Mouse (Mus musculus): Measurements from ENCODE around the gene Pfkl.
A peak's percentile ranks its signal among the peaks of the same experiment; 100 is the strongest.
"Not testable (repeated sequence)": the region's sequence is repeated elsewhere in the genome, so short reads cannot be mapped to it uniquely, and the experiment has no call there.

Pfkl gene

DNA sequence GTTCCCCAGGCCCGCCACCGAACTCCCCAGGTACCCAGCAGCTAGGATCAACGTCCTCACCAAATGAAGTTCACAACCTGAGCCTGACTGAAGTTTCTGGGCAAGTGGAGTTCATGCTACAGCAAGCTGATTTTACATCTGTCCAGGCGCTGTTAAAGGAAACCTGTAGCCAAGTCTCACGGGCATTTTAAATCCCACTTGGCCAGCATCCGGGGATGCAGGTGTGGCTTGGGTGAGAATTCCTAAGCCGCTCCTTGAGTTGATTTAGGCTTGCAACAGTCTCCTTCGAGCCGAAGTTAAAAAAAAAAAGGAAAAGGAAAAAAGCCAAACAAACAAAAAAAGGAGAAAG is at the start of gene Pfkl:
Gene Pfkl, minus strand, starts transcription at position 139 of the 349 bp plus-strand sequence.
- no peak for DNase-seq (ENCODE audit: low read depth, low spot score)

DNA sequence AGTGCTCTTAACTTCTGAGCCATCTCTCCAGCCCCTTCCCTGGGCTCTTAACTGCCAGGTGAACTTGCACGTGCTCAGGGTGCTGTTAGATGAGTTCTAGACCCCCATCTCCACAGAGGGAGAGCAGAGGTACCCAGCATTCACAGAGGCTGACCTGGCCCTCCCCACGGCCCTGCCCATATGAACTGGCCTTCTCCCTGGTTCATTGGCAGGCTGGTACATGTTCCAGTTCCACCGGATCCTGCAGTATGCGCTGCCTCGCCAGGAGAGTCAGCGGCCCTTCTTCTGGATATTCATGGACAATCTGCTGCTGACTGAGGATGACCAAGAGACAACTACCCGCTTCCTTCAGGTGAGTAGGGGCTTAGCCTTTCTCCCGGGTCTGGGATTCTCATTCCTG is 47.2 kb upstream of the Pfkl start:
- DNase-seq (ENCODE audit: low read depth, low spot score): no peak

DNA sequence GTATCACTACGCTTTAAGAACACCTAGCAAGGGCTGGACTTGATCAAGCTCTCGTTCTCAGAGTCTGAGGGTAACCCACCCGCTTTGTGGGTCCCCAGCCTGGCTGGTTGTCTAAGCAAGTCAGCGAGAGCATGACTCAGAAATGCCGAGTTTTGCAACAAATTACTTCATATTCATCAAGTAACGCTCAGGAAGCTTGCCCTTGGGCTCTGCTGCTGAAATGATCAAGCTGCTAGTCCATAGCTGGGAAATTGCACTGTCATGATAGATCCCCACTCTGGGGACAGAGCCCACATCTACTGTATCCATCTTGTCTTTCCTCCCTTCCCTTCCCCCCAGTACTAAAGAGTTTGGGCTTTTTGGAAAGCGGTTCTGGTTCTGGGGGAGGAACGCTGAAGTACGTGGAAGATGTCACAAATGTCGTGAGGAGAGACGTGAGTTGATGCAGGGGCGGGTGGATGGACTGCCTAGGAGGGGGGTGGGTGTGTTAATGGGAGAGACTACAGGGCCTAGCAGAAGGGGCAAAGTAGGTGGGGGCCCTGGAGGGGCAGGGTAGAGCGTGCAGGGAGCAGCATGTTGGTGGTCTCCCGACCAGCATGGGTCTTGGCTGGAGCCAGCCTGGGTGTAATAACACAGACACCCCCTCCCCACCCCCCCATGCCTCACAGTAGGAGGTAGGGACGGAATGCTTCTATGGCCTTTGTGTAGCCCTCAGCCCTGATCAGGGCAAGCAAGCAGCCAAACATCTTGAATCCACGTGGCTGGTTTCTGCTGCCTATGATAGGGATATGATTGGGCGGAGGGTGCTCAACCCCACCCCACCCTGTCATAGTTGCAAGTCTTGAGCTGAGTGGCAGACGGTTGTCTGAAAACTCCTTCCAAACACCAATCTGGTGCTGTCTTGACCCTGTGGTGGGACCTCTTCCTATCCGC is 45.0 kb upstream of the Pfkl start:
- DNase-seq (ENCODE audit: low read depth, low spot score): no peak

DNA sequence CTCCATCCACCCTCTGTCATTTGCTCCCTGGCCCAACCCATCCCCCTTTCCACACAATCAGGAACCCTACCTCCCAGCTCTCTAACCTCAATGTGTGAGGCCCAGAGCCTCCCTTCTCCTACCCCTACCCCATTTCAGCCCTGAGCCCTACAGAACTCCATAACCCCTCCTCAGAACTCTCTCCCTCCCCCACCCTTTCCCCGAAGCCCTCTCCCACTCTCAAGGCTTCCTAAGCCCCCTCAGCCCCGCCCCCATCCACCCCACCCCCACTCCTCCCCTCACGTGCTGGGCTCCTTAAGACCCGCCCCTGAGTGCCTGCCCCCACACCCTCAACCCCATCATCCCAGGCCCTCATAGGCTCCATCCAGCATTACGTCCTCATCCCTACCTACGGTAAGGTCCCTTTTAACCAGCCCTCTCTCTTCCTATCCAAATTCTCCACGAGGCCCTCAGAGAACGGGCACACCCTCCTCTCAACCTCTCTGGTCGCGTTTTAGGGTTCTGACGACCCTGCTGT is 39.7 kb upstream of the Pfkl start:
- DNase-seq (ENCODE audit: low read depth, low spot score): no peak

DNA sequence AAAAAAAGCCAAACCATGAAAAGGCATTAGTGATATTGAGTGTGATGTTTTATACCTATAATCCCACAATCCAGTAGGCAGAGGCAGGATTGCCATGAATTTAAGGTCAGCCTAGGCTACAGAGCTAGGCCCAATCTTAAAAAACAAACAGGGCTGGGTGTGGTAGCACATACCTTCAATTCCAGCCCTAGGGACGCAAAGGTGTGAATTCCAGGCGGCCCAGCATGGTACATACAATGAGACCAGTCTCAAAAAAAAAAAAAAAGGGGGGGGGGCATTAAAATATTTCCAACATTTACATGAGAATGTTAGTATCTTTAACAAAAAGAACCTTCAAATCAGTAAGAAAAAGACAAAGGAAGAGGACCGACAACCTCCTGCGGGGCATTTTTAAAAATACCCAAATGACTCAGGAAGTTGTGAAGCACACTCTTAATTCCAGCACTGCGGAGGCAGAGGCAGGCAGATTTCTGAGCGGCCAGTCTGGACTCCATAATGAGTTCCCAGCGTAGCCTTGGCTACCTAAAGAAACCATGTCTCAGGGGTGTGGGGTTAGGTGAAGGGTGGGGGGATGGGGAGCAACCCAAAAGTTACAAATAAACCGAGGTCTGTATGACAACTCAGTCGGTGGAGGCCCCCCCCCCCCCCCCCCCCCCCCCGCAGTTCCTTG is 38.3 kb upstream of the Pfkl start:
- DNase-seq (ENCODE audit: low read depth, low spot score): no peak

DNA sequence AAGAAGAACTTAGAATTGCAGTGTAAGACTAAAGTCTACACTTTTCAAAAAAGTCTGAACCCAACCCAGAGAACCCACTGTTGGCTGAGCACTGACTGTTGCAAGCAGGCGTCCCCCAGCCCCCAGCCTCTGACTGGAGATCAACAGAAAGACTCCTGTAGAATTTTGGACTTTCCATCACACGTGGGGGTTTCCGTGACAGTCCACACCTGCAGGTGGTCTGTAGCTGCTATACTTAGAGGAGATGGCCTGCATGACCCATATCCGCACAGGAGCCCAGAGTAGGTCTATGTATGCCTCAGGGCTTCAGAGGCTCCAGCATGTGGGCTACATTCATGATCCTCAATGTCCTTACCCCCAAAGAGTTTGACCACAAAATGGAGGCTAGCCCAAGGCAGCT is 36.5 kb upstream of the Pfkl start:
- DNase-seq (ENCODE audit: low read depth, low spot score): no peak

DNA sequence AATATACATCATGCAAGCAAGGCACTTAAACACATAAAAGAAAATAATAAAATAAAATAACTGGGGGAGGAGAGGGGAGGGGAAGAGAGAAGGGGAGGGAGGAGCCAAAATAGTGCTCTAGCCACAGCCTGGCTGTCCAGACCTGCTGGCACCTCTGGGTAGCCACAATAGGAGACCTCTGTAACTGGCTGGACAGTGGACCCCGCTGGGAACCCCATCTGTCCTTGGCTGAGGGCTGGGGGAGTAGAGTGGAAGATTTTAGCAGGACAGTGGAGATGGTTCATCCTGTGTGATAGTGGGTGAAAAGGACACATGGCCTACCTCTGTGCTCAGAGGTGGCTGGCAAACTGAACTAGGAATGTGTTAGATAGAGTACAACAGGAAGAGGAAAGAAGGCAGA is 34.6 kb upstream of the Pfkl start:
- DNase-seq (ENCODE audit: low read depth, low spot score): no peak

DNA sequence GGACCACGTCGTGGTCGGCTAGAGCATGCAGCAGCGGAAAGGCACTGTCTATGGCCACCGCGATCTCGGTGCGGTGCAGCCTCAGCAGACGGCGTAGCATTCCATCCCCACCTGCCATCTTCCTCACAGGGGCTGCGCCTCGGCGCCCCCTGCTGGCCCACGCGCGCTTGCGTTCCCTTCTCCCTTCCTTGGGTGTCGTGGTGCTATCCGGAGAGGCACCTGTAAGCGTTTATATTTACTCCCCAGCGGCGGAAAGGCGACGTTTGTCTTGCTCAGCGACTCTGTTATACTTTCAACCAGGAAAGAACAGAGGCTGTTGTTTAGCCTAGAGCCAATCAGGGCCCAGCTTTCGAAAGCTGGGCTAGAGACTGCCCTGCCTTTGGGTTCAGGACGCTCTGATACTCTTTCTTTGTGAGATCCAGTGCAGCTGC is 33.5 kb upstream of the Pfkl start, which contains the start of gene Aire:
Gene Aire, minus strand, starts transcription at position 205 of the 431 bp plus-strand sequence.
- DNase-seq (ENCODE audit: low read depth, low spot score): no peak

DNA sequence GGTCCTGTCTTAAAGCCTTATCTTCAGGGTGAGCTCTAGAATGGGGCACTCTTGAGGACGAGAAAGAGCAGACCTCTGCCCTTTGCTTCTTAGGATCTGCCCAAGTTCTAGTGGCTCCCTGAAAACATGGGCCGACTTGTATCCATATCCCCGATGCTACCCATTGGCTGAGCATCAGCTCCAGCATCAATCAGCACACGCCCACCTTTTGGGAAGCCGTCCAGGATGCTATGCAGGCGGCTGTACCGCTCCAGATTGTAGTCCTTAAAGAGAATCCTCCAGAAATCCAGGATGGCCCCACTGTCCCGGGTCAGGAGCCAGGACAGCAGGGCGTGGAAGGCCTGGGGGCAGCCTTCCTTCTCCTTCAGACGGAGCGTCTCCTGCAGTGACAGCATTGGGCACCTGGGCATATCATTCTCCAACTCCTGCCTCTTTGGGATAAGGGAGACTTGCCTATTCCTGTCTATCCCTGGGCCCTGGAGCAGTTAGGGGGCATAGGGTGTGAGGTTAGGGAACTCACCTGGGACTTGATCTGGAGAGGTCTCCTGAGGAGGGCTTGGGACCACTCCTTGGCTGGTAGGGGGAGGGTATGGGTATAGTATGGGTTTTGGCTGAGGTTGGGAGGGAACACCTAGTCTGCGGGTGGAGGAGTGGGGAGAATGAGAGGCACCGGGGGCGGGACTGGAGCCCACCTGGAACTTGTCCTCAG is 33.0 kb upstream of the Pfkl start:
- no peak for DNase-seq (ENCODE audit: low read depth, low spot score)

DNA sequence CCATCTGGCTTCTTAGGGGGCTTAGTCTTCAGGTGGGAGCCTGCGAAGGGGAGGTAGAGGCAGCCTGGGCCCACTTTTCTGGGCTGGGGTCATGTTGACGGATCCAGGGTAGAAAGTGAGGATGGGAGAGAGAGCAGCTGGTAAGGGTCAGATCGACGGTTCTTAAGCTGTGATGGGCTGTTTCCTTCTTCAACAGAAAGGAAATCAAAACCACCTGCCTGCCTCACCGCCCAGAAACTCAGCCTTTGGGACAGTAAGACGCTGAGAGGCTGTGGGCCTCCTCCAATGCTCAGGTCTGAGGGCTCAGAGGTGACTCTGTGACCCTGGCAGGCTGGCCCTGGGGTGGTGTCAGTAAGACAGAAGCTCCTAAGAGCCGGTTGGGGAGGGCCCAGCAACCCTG is 32.2 kb upstream of the Pfkl start:
- no peak for DNase-seq (ENCODE audit: low read depth, low spot score)

DNA sequence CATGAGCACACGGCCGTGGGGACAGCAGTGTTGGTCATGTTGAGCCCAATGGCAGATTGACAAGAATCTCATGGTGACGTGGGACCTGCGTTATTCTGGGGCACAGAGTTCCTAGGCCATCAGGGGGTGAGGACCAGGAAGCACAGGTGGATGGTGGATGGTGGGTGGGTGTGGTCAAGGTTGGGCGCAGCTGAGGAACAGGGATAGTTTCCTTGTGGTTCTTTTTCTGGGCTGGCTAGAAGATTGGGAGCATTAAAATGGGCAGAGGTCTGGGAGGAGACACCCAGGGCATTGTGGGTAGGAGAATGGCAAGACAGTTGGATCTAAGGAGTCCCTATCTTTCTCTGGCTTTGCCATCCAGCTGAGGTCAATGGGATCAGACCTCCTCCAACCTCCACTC is 31.8 kb upstream of the Pfkl start, which contains the start of gene Dnmt3l:
Gene Dnmt3l, plus strand, starts transcription at position 301 of the 400 bp plus-strand sequence.
- no peak for DNase-seq (ENCODE audit: low read depth, low spot score)

DNA sequence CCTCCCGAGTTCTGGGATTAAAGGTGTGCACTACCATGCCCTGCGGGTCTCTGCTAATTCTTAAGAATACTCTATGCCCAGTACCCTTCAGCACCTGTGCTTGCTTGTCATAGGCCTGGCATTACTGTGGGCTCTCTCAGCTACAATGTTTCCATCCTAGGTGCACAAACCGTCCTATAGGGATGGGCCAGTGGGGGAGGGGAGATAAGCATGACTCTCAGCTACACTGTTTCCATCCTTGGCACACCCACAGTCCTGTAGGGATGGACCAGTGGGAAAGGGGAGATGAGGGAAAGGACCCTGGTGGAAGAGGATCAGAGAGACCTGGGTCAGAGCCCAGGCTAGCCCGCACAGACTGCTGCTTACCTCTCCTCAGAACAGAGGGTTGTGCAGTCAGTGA is 27.3 kb upstream of the Pfkl start:
- DNase-seq (ENCODE audit: low read depth, low spot score): no peak

DNA sequence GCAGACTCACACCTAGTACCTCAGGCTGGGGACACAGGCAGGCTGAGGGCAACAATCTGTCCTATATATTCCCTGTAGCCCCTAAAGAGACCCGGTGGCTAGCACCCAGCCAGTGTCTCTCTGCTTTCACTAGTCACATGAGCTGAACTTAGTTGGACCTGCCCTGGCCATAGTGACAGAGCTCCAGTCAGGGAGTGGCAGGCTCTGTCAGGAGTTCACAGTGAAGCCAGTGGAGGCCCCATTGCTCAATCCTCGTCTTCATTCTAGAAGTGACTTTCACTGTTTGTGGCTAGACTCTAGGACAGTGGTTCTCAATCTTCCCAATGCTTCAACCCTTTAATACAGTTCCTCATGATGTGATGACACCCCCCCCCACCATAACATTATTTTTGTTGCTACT is 22.1 kb upstream of the Pfkl start:
- DNase-seq (ENCODE audit: low read depth, low spot score): no peak

DNA sequence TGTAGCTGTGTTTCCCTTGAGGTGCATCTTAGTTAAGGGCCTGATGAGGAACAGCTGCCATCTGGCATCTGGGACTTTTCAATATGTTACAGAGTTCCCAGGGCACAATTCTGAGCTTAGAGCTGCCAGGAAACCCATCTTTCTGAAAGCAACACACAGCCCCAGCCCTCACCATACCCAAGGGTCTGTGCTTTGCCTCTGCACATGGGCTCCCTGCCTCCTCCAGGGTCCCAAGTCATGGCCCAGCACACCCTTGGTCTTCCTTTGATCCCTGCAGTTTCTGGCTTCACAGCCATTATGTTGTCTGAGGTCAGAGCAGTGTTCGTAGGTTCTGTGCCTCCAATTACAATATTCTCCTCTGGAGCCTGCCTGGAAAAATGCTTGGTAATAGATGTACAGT is 19.2 kb upstream of the Pfkl start:
- no peak for DNase-seq (ENCODE audit: low read depth, low spot score)

DNA sequence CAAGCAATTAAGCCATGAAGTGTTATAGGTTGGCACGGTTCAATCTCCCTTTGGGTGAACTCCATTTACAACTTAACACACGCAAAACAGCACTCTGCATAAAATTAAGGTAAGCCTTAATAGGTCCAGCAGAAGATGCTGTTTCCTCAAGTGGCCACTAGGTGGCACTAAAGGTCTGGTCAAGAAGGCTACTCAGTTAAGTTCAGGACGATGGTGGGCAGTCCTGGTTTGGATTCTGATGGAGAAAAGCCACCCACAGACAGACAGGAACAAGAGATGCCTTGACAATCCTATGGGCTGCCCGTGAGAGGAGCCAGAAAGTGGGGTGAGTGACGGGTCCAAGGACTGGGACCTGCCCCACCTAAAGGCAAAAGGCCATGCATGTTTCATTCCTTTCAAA is 18.2 kb upstream of the Pfkl start:
- DNase-seq (ENCODE audit: low read depth, low spot score): peak; percentile 52

DNA sequence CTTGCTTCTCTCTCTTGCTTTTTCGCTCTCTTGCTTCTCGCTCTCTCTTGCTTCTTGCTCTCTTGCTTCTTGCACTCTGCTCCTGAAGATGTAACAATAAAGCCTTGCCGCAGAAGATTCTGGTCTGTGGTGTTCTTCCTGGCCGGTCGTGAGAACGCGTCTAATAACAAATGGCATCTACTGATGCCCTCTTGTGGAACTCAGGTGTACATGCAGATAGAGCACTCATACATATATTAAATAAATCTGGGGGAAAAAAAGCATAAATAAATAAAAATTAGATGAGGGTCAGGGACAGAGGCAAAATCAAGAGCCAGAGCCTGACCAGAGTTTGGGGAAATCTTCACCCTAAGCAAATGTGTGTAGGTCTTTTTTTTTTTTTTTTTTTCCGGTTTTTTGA is 15.6 kb upstream of the Pfkl start:
- not testable (repeated sequence) for DNase-seq (ENCODE audit: low read depth, low spot score)

DNA sequence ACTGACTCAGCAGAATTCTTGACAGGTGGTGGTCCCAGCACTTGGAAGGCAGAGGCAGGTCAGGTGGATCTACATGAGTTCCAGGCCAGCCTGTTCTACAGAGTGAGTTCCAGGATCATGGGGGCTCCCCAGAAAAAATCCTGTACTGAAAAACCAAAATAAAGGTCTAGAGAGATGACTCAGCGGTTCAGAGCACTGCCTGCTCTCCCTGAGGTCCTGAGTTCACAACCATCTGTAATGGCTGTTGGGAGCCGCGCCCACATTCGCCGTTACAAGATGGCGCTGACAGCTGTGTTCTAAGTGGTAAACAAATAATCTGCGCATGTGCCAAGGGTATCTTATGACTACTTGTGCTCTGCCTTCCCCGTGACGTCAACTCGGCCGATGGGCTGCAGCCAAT is 10.1 kb upstream of the Pfkl start:
- DNase-seq (ENCODE audit: low read depth, low spot score): not testable (repeated sequence)

DNA sequence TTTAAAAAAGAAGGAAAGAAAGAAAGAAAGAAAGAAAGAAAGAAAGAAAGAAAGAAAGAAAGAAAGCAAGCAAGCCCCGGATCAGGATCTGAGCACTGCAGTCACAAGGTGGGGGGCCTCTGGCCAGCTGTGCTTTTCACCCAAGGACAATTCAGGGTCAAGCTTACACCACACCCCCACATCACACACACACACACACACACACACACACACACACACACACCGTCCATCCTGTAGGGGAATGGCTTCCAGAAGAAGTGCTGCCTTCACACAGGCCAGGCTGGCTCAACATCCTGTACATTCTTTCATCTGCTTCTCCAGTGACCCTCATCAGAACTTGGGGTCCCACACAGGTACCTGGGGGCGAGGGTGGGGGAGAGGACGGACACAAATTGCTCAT is 9.4 kb upstream of the Pfkl start:
- DNase-seq (ENCODE audit: low read depth, low spot score): no peak

DNA sequence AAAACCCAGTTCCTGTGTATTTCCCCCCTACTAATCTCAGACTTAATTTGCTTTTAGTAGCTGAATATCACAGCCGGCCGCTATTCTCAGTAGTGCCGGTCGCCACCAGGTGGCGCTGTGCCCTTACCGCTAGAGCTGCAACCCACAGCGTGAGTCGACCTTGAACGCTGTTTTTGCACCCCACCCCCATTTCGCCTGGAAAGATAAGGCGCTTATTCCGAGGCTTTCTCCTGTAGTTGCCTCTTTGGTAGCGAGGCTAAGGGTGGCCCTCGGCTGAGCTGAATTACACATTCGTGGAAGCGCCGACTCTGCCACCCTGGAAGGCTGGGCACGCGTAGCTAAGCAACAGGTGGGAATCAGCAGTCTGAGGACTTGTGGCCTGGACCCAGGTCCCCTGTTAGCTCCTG is 8.9 kb upstream of the Pfkl start:
- DNase-seq (ENCODE audit: low read depth, low spot score): no peak

DNA sequence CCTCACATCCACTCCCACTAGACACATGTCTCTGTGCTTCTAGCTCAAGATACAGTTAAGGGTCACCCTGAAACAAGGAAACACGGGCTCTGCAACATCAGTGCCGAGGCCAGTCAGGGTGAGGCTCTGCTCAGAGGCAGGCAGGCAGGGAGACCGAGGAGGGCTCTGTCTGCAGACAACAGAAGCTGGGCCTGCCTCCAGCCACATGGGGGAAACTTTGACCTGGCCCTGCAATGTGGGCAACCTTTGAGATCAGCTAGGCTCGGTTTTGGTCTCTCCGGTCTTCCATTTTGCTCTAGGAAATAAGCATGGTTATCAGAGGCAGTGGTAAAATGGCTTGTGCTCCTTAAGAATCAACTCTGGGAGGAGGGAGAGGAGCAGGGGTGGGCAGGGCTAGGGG is 6.5 kb upstream of the Pfkl start:
- no peak for DNase-seq (ENCODE audit: low read depth, low spot score)

DNA sequence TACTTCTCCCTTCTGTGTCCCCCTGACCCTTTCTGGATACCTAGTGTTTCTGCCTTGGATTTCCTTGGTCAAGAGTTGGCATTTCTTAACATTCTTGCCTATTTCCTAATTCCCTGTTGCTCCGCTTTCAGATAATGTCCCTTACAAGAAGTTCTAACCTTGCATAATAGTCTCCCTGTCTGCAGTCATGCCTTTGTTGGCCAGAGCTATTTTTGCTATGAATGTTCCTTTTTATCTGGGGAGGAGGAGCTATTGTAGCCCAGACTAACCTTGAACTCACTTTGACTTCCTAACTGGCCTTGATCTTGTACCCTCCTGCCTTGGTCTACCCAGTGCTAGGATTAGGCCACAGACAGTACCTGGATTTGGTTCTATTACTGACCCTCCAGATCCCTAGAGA is 5.6 kb upstream of the Pfkl start:
- DNase-seq (ENCODE audit: low read depth, low spot score): no peak

All from brain, embryonic 18.5 days (tissue).